In genomic region chr8:107095717-107096365, GRCm38 (mm10) we compare ENCODE assay signal across 7 mouse cellular contexts. TPM values are rescaled to one million over a fixed set of nuclear protein-coding genes. Genes with fewer than 3 reads are reported as not detected.
DNase-seq lines count a peak whose midpoint lies in the region; ATAC-seq and TF ChIP-seq lines count a peak whose summit lies in the region.

No protein-coding gene starts in this region.

- peak; percentile 7 for ATAC-seq in lung, postnatal 0 days
- peak; percentile 74 for ATAC-seq in heart, embryonic 16.5 days (replicated peaks; ENCODE audit: extremely low read depth, insufficient read depth, low FRiP score)
- peak; percentile 10 for ATAC-seq in megakaryocyte, adult 5-6 weeks (ENCODE audit: poor library complexity, severe bottlenecking)

- no peak for TF ChIP-seq EP300 in lung, postnatal 0 days (IDR thresholded peaks at IDR 0.05)

- peak overlapping the region; percentile 87 for H3K4me3 ChIP-seq in lung, postnatal 0 days (ENCODE audit: low read depth, low read length)
- peak overlapping the region; percentile 93 for H3K4me3 ChIP-seq in bone marrow macrophage, adult 2 months (ENCODE audit: insufficient read depth, low read length)
- peak overlapping the region; percentile 80 for H3K4me3 ChIP-seq in heart, embryonic 16.5 days (ENCODE audit: low read length)

- TF ChIP-seq POLR2A in bone marrow macrophage, adult 2 months (IDR thresholded peaks at IDR 0.05; ENCODE audit: borderline replicate concordance, low read depth, low read length) = no peak

- 0 out of 2 replicates have a peak, but pooled peaks cover 3% of the 10 kb centered on the region for H3K36me3 ChIP-seq in lung, postnatal 0 days (ENCODE audit: insufficient read depth, low read length)
- H3K36me3 ChIP-seq in heart, embryonic 16.5 days (ENCODE audit: control insufficient read depth, insufficient read depth) = peaks cover 8% of the 10 kb centered on the region; the same call in 1 of the 2 replicates

- no peaks in the 10 kb centered on the region for H3K9me3 ChIP-seq in lung, postnatal 0 days (ENCODE audit: low read length)
- no peaks in the 10 kb centered on the region for H3K9me3 ChIP-seq in heart, embryonic 16.5 days (replicated peaks; ENCODE audit: control insufficient read depth, low read length)

- WGBS in lung, postnatal 0 days = under 1% methylated on average over 47 of the region's 53 CpGs
- under 1% methylated on average over 52 of the region's 53 CpGs for WGBS in heart, embryonic 16.5 days

- H3K9ac ChIP-seq in lung, postnatal 0 days (replicated peaks; ENCODE audit: low read depth) = peak overlapping the region; percentile 82
- peak overlapping the region; percentile 96 for H3K9ac ChIP-seq in heart, embryonic 16.5 days (ENCODE audit: low read length)

- H3K4me1 ChIP-seq in lung, postnatal 0 days (ENCODE audit: insufficient read depth, low read depth, low read length) = peaks cover 8% of the 10 kb centered on the region
- H3K4me1 ChIP-seq in bone marrow macrophage, adult 2 months (ENCODE audit: control insufficient read depth, insufficient read depth, low read length) = peaks cover 12% of the 10 kb centered on the region
- peaks cover 9% of the 10 kb centered on the region for H3K4me1 ChIP-seq in heart, embryonic 16.5 days (ENCODE audit: control insufficient read depth, insufficient read depth, low read length)

- H3K4me2 ChIP-seq in lung, postnatal 0 days (replicated peaks; ENCODE audit: low read depth, low read length) = peak overlapping the region; percentile 78
- H3K4me2 ChIP-seq in heart, embryonic 16.5 days (ENCODE audit: low read depth, low read length) = peak overlapping the region; percentile 81

- peak overlapping the region; percentile 96 for H3K27ac ChIP-seq in lung, postnatal 0 days (ENCODE audit: low read length)
- H3K27ac ChIP-seq in bone marrow macrophage, adult 2 months (ENCODE audit: insufficient read depth, low read depth, low read length) = peak overlapping the region; percentile 83
- H3K27ac ChIP-seq in heart, embryonic 16.5 days (ENCODE audit: low read length) = peak overlapping the region; percentile 92

- DNase-seq in lung, postnatal 0 days (ENCODE audit: low spot score) = peak; percentile 53
- DNase-seq in lung, postnatal 36 days = no peak
- DNase-seq in ovary, postnatal 14 days (ENCODE audit: low spot score) = no peak
- DNase-seq in gastrocnemius, postnatal 4 days (ENCODE audit: low spot score in 2 of 2) = no peak

- H3K27me3 ChIP-seq in lung, postnatal 0 days (replicated peaks; ENCODE audit: insufficient read depth, low read length) = no peaks in the 10 kb centered on the region
- no peaks in the 10 kb centered on the region for H3K27me3 ChIP-seq in heart, embryonic 16.5 days (ENCODE audit: control insufficient read depth, insufficient read depth, low read length)

- TF ChIP-seq CTCF in lung, postnatal 0 days (IDR thresholded peaks at IDR 0.05) = no peak
- TF ChIP-seq CTCF in bone marrow macrophage, adult 2 months (IDR thresholded peaks at IDR 0.05; ENCODE audit: low read depth, low read length) = no peak

RNA-seq across cellular contexts. Expression of gene Terf2, which starts 0.5 kb away (rescaled TPM):
- 13.1 and 13.2 TPM in 2 replicates for polyA plus RNA-seq in lung, postnatal 0 days (2015; fragmentation: Nextera tagmentation; extraction: Ambion mirVana)
- 34.2 and 36.0 TPM in 2 replicates for polyA plus RNA-seq in bone marrow macrophage, adult 2 months (2012; ENCODE audit: insufficient read depth, insufficient read length, missing spikeins)
- polyA plus RNA-seq in heart, embryonic 16.5 days (2015; fragmentation: Nextera tagmentation; extraction: Ambion mirVana) = 10.0 and 10.2 TPM in 2 replicates
- total RNA-seq in megakaryocyte, adult 5-6 weeks (2015) = 22.6 and 26.6 TPM in 2 replicates
- total RNA-seq in megakaryocyte, adult 5-6 weeks (2017) = 18.5 and 19.0 TPM in 2 replicates
- 10 to 100 TPM; 22.6 to 25.5 TPM for total RNA-seq in gastrocnemius, postnatal 4 days (2021)

RNA-seq across cellular contexts. Expression of gene Tmed6, which starts 30.4 kb away (rescaled TPM):
- 2.3 and 2.4 TPM in 2 replicates for polyA plus RNA-seq in lung, postnatal 0 days (2015; fragmentation: Nextera tagmentation; extraction: Ambion mirVana)
- polyA plus RNA-seq in bone marrow macrophage, adult 2 months (2012; ENCODE audit: insufficient read depth, insufficient read length, missing spikeins) = not detected in 2 replicates
- polyA plus RNA-seq in heart, embryonic 16.5 days (2015; fragmentation: Nextera tagmentation; extraction: Ambion mirVana) = 0.17 TPM in 1 of 2 replicates, not detected in the other
- total RNA-seq in megakaryocyte, adult 5-6 weeks (2015) = 0.57 TPM in 1 of 2 replicates, not detected in the other
- total RNA-seq in megakaryocyte, adult 5-6 weeks (2017) = not detected in 2 replicates
- not detected for total RNA-seq in gastrocnemius, postnatal 4 days (2021)

RNA-seq across cellular contexts. Expression of gene Nip7, which starts 39.2 kb away (rescaled TPM):
- polyA plus RNA-seq in lung, postnatal 0 days (2015; fragmentation: Nextera tagmentation; extraction: Ambion mirVana) = 33.5 and 37.3 TPM in 2 replicates
- polyA plus RNA-seq in bone marrow macrophage, adult 2 months (2012; ENCODE audit: insufficient read depth, insufficient read length, missing spikeins) = 23.4 and 31.0 TPM in 2 replicates
- polyA plus RNA-seq in heart, embryonic 16.5 days (2015; fragmentation: Nextera tagmentation; extraction: Ambion mirVana) = 45.3 and 49.9 TPM in 2 replicates
- 16.5 and 26.4 TPM in 2 replicates for total RNA-seq in megakaryocyte, adult 5-6 weeks (2015)
- 10.6 and 12.5 TPM in 2 replicates for total RNA-seq in megakaryocyte, adult 5-6 weeks (2017)
- total RNA-seq in gastrocnemius, postnatal 4 days (2021) = 10 to 100 TPM; 35.4 to 39.1 TPM

RNA-seq across cellular contexts. Expression of gene Cog8, which starts 39.4 kb away (rescaled TPM):
- polyA plus RNA-seq in lung, postnatal 0 days (2015; fragmentation: Nextera tagmentation; extraction: Ambion mirVana) = 24.3 and 25.9 TPM in 2 replicates
- polyA plus RNA-seq in bone marrow macrophage, adult 2 months (2012; ENCODE audit: insufficient read depth, insufficient read length, missing spikeins) = 24.0 and 27.8 TPM in 2 replicates
- 27.6 and 27.9 TPM in 2 replicates for polyA plus RNA-seq in heart, embryonic 16.5 days (2015; fragmentation: Nextera tagmentation; extraction: Ambion mirVana)
- 14.7 and 16.8 TPM in 2 replicates for total RNA-seq in megakaryocyte, adult 5-6 weeks (2015)
- 17.7 and 24.3 TPM in 2 replicates for total RNA-seq in megakaryocyte, adult 5-6 weeks (2017)
- 10 to 100 TPM; 19.9 to 21.0 TPM for total RNA-seq in gastrocnemius, postnatal 4 days (2021)

RNA-seq across cellular contexts. Expression of gene Pdf, which starts 47.4 kb away (rescaled TPM):
- 26.7 and 27.3 TPM in 2 replicates for polyA plus RNA-seq in lung, postnatal 0 days (2015; fragmentation: Nextera tagmentation; extraction: Ambion mirVana)
- 1.7 and 2.4 TPM in 2 replicates for polyA plus RNA-seq in bone marrow macrophage, adult 2 months (2012; ENCODE audit: insufficient read depth, insufficient read length, missing spikeins)
- 51.0 and 53.2 TPM in 2 replicates for polyA plus RNA-seq in heart, embryonic 16.5 days (2015; fragmentation: Nextera tagmentation; extraction: Ambion mirVana)
- 9.8 and 12.9 TPM in 2 replicates for total RNA-seq in megakaryocyte, adult 5-6 weeks (2015)
- total RNA-seq in megakaryocyte, adult 5-6 weeks (2017) = 15.6 and 29.5 TPM in 2 replicates
- 10 to 100 TPM; 22.7 to 26.5 TPM for total RNA-seq in gastrocnemius, postnatal 4 days (2021)

Comparison
In these comparisons a context has a peak if more than half of its experiments do, and no peak if none do; other contexts are left out.
1. ATAC-seq: peak in every context shown above with its lines; median percentile 74 in heart, embryonic 16.5 days; 10 in megakaryocyte, adult 5-6 weeks; 7 in lung, postnatal 0 days.